Mouse (Mus musculus) liver, embryonic 15.5 days (tissue): ENCODE data around the gene E130308A19Rik. TPM values are rescaled to one million over a fixed set of nuclear protein-coding genes. Genes with fewer than 3 reads are reported as not detected.

Experiments used
- ATAC-seq: fragments of 200-750 bp; cut with Nextera tagmentation; 2 replicates; pipeline ENCODE4 v1.8.0; 2017; ENCODE audit warnings: moderate number of reproducible peaks, mild to moderate bottlenecking, moderate library complexity; ENCODE audit not compliant: insufficient read depth
- H3K27ac ChIP-seq: fragments of 300-500 bp; sonication (generic); replicated peaks from 2 replicates; pipeline ENCODE4 v1.5.1; 2015; ENCODE audit warnings: mild to moderate bottlenecking, inconsistent platforms
- H3K27me3 ChIP-seq: fragments of 300-500 bp; sonication (generic); 2 replicates; pipeline ENCODE4 v1.6.1; 2015; ENCODE audit warnings: mild to moderate bottlenecking, inconsistent platforms
- H3K36me3 ChIP-seq: fragments of 300-500 bp; sonication (generic); replicated peaks from 2 replicates; pipeline ENCODE4 v1.6.1; 2015; ENCODE audit warnings: moderate library complexity, mild to moderate bottlenecking, inconsistent platforms
- H3K4me1 ChIP-seq: fragments of 300-500 bp; sonication (generic); replicated peaks from 2 replicates; pipeline ENCODE4 v1.6.1; 2015; ENCODE audit warnings: inconsistent platforms
- H3K4me2 ChIP-seq: fragments of 300-500 bp; sonication (generic); 2 replicates; pipeline ENCODE4 v1.6.1; 2015; ENCODE audit warnings: moderate library complexity, mild to moderate bottlenecking, inconsistent platforms
- H3K4me3 ChIP-seq: fragments of 300-500 bp; sonication (generic); replicated peaks from 2 replicates; pipeline ENCODE4 v1.5.1; 2015; ENCODE audit warnings: mild to moderate bottlenecking, inconsistent platforms
- H3K9ac ChIP-seq: fragments of 300-500 bp; sonication (generic); 2 replicates; pipeline ENCODE4 v1.6.1; 2015; ENCODE audit warnings: moderate library complexity, mild to moderate bottlenecking, inconsistent platforms
- H3K9me3 ChIP-seq: fragments of 300-500 bp; sonication (generic); replicated peaks from 2 replicates; pipeline ENCODE4 v1.6.1; 2016; ENCODE audit warnings: inconsistent platforms
- WGBS: fragments of 180-500 bp; shearing (Covaris S2); methylation state at CpG from one replicate; pipeline ENCODE4 v1.1.7; 2015; ENCODE audit warnings: mixed read lengths; ENCODE audit not compliant: insufficient replicate concordance; 5-methylcytosine and 5-hydroxymethylcytosine counted together
- polyA plus RNA-seq: library from polyadenylated mRNA; unstranded; fragments of >200 nt; fragmentation: Nextera tagmentation; extraction: Ambion mirVana; gene quantifications from 2 replicates; pipeline ENCODE4 v1.2.1, GENCODE M21; 2015

E130308A19Rik gene
- polyA plus RNA-seq, 1 experiment from 2014 or later, result 9.9 TPM

GRCm38 (mm10) chr4:59663451-59663850, 37.4 kb downstream of the E130308A19Rik start:
- peaks cover 29% of the 10 kb centered on the region for H3K4me1 ChIP-seq
- no peaks in the 10 kb centered on the region for H3K9me3 ChIP-seq
- 0 out of 2 replicates have a peak overlapping the region, but pooled peaks have one; percentile 24 for H3K27ac ChIP-seq
- no peaks in the 10 kb centered on the region for H3K27me3 ChIP-seq
- H3K4me2 ChIP-seq, result no peak overlapping the region
- no peak overlapping the region for H3K4me3 ChIP-seq
- WGBS, result 68% methylated on average over 6 of the region's 6 CpGs
- no peak overlapping the region for H3K9ac ChIP-seq
- ATAC-seq, result no peak
- H3K36me3 ChIP-seq, result no peaks in the 10 kb centered on the region

- Histone ChIP-seq H3K4me3 (no peak overlapping the region), H3K4me1 (peaks cover 52% of the 10 kb centered on the region), H3K27ac (0 out of 2 replicates have a peak overlapping the region, but pooled peaks have one; percentile 5), H3K9me3 (no peaks in the 10 kb centered on the region), H3K4me2 (no peak overlapping the region), H3K36me3 (no peaks in the 10 kb centered on the region), H3K27me3 (no peaks in the 10 kb centered on the region), H3K9ac (no peak overlapping the region)
- WGBS, result 59% methylated on average over 3 of the region's 3 CpGs
- no peak for ATAC-seq
Observed at GRCm38 (mm10) chr4:59666550-59667317, 40.7 kb downstream of the E130308A19Rik start.

GRCm38 (mm10) chr4:59668050-59668449, 42.0 kb downstream of the E130308A19Rik start:
- Histone ChIP-seq H3K27ac (no peak overlapping the region), H3K27me3 (no peaks in the 10 kb centered on the region), H3K4me3 (no peak overlapping the region), H3K9me3 (no peaks in the 10 kb centered on the region), H3K4me1 (peaks cover 61% of the 10 kb centered on the region), H3K36me3 (no peaks in the 10 kb centered on the region), H3K9ac (no peak overlapping the region), H3K4me2 (no peak overlapping the region)
- ATAC-seq, result no peak
- WGBS, result 76% methylated on average over 3 of the region's 3 CpGs

- Histone ChIP-seq H3K36me3 (no peaks in the 10 kb centered on the region), H3K4me2 (no peak overlapping the region), H3K9ac (no peak overlapping the region), H3K4me3 (no peak overlapping the region), H3K27ac (no peak overlapping the region), H3K9me3 (no peaks in the 10 kb centered on the region), H3K4me1 (peaks cover 67% of the 10 kb centered on the region), H3K27me3 (no peaks in the 10 kb centered on the region)
- WGBS, result 71% methylated on average over 1 of the region's 1 CpGs
- ATAC-seq, result no peak
Observed at GRCm38 (mm10) chr4:59669131-59669530, 43.1 kb downstream of the E130308A19Rik start.

GRCm38 (mm10) chr4:59670015-59670414, 44.0 kb downstream of the E130308A19Rik start:
- WGBS, result 72% methylated on average over 2 of the region's 2 CpGs
- Histone ChIP-seq H3K27ac (no peak overlapping the region), H3K4me2 (no peak overlapping the region), H3K27me3 (no peaks in the 10 kb centered on the region), H3K4me1 (peaks cover 71% of the 10 kb centered on the region), H3K9me3 (no peaks in the 10 kb centered on the region), H3K9ac (no peak overlapping the region), H3K36me3 (no peaks in the 10 kb centered on the region), H3K4me3 (no peak overlapping the region)
- ATAC-seq, result no peak

GRCm38 (mm10) chr4:59673423-59674117, 47.6 kb downstream of the E130308A19Rik start:
- ATAC-seq, result peak; percentile 64
- H3K4me3 ChIP-seq, result no peak overlapping the region
- 55% methylated on average over 2 of the region's 2 CpGs for WGBS
- H3K9ac ChIP-seq, result no peak overlapping the region
- H3K4me1 ChIP-seq, result peaks cover 55% of the 10 kb centered on the region
- H3K9me3 ChIP-seq, result no peaks in the 10 kb centered on the region
- no peaks in the 10 kb centered on the region for H3K27me3 ChIP-seq
- H3K27ac ChIP-seq, result peak overlapping the region; percentile 54
- no peaks in the 10 kb centered on the region for H3K36me3 ChIP-seq
- no peak overlapping the region for H3K4me2 ChIP-seq

- ATAC-seq, result no peak
- no peak overlapping the region for H3K27ac ChIP-seq
- WGBS, result 71% methylated on average over 8 of the region's 8 CpGs
- no peaks in the 10 kb centered on the region for H3K27me3 ChIP-seq
- no peak overlapping the region for H3K9ac ChIP-seq
- H3K4me2 ChIP-seq, result peak overlapping the region; percentile 0; the same call in 1 of the 2 replicates
- no peaks in the 10 kb centered on the region for H3K9me3 ChIP-seq
- no peaks in the 10 kb centered on the region for H3K36me3 ChIP-seq
- peaks cover 45% of the 10 kb centered on the region for H3K4me1 ChIP-seq
- no peak overlapping the region for H3K4me3 ChIP-seq
Observed at GRCm38 (mm10) chr4:59674929-59675679, 49.1 kb downstream of the E130308A19Rik start.

- 43% methylated on average over 3 of the region's 3 CpGs for WGBS
- Histone ChIP-seq H3K27me3 (no peaks in the 10 kb centered on the region), H3K9me3 (no peaks in the 10 kb centered on the region), H3K27ac (0 out of 2 replicates have a peak overlapping the region, but pooled peaks have one; percentile 15), H3K4me1 (peaks cover 46% of the 10 kb centered on the region), H3K36me3 (no peaks in the 10 kb centered on the region), H3K4me3 (no peak overlapping the region), H3K9ac (no peak overlapping the region), H3K4me2 (no peak overlapping the region)
- 0 out of 2 replicates have a peak, but pooled peaks have one; percentile 34 for ATAC-seq
Observed at GRCm38 (mm10) chr4:59675699-59676098, 49.7 kb downstream of the E130308A19Rik start.

GRCm38 (mm10) chr4:59681383-59681782, 55.4 kb downstream of the E130308A19Rik start:
- no peak overlapping the region for H3K9ac ChIP-seq
- H3K4me3 ChIP-seq, result no peak overlapping the region
- peak overlapping the region; percentile 49; the same call in 1 of the 2 replicates for H3K27ac ChIP-seq
- no peaks in the 10 kb centered on the region for H3K27me3 ChIP-seq
- WGBS, result 50% methylated on average over 1 of the region's 1 CpGs
- H3K4me1 ChIP-seq, result peaks cover 53% of the 10 kb centered on the region
- H3K36me3 ChIP-seq, result no peaks in the 10 kb centered on the region
- peak overlapping the region; percentile 37 for H3K4me2 ChIP-seq
- H3K9me3 ChIP-seq, result no peaks in the 10 kb centered on the region
- 0 out of 2 replicates have a peak, but pooled peaks have one; percentile 55 for ATAC-seq

- Histone ChIP-seq H3K36me3 (no peaks in the 10 kb centered on the region), H3K27me3 (no peaks in the 10 kb centered on the region), H3K9me3 (no peaks in the 10 kb centered on the region), H3K4me1 (peaks cover 49% of the 10 kb centered on the region), H3K27ac (peak overlapping the region; percentile 84), H3K9ac (peak overlapping the region; percentile 16; the same call in 1 of the 2 replicates), H3K4me2 (peak overlapping the region; percentile 62), H3K4me3 (no peak overlapping the region)
- no peak for ATAC-seq
- 19% methylated on average over 3 of the region's 3 CpGs for WGBS
Observed at GRCm38 (mm10) chr4:59682491-59682890, 56.5 kb downstream of the E130308A19Rik start.
